Mouse (Mus musculus) gastrocnemius, adult 8-10 months (tissue): Measurements from ENCODE around the gene Ms4a12. TPM values are rescaled to one million over a fixed set of nuclear protein-coding genes. Genes with fewer than 3 reads are reported as not detected.
"Not testable (repeated sequence)": the region's sequence is repeated elsewhere in the genome, so short reads cannot be mapped to it uniquely, and the experiment has no call there.

Source experiments
- DNase-seq, 2 experiments: peaks; one replicate each; pipeline ENCODE4 v3.0.0; 2022; ENCODE audit warnings: low spot score in 2 of 2
- total RNA-seq, 4 experiments: library from RNA; stranded (reverse); gene quantifications; 2 replicates each; pipeline ENCODE4 v1.2.4; 2022

The Ms4a12 gene
- total RNA-seq = not detected

- DNase-seq = no peak
Measured at GRCm38 (mm10) chr19:11232348-11232747, at the start of gene Ms4a12. TSS of gene Ms4a12 (minus strand) at chr19:11232448.

GRCm38 (mm10) chr19:11280223-11280622 is 48.0 kb upstream of the Ms4a12 start:
- no peak for DNase-seq

- no peak for DNase-seq
Measured at GRCm38 (mm10) chr19:11276431-11276830, 44.2 kb upstream of the Ms4a12 start.

GRCm38 (mm10) chr19:11266956-11267355 is 34.7 kb upstream of the Ms4a12 start:
- no peak for DNase-seq

GRCm38 (mm10) chr19:11266052-11266845 is 34.0 kb upstream of the Ms4a12 start, which contains the start of gene Ms4a1:
TSS of gene Ms4a1 (minus strand) at chr19:11266241.
- DNase-seq = no peak

DNA sequence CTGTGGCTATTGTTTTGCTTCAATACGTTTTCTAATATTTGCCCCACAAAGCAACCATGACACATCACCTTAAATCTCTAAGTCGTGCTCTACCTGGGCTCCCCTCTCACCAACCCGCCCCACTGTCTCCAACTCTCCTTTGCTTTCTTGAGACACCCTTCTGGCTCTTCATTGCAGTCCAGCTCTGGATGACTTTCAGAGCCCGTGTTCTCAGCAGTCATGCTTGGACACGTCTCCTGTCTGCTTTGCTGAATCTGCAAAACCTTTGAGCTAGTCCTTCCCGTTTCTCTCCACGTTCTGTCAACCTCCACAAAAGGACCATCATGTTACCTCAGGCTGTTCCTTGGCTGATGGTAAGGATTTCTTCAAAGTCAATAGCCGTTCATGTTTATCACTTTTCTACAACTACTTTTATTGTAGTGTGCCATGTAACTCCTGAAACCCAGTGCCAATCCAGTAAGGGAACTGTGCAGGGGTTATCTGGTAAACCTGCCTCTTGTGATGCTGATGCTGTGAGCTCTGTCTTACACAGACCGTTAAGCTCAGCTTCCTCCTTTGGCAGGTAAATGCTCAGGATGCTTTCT is 32.4 kb upstream of the Ms4a12 start:
- DNase-seq = no peak

DNA sequence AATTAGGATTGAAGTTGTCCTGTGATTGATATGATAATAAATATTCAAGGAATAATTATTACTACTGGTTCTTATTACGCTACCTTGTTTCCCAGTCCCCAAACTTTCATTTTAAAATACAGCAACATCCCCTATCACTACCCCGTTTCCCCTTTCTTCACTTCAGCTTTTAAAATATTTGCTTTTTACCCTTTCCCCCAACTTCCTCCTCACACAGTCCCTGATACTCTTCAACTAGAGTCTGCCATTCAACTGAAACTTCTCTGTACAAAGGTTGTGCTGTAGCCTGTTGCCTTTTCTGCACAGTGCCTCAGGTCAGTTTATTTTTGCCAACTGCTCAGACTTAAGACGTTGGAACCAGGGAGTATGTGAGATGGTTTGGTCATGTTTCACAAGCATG is 31.3 kb upstream of the Ms4a12 start:
- DNase-seq = no peak

DNA sequence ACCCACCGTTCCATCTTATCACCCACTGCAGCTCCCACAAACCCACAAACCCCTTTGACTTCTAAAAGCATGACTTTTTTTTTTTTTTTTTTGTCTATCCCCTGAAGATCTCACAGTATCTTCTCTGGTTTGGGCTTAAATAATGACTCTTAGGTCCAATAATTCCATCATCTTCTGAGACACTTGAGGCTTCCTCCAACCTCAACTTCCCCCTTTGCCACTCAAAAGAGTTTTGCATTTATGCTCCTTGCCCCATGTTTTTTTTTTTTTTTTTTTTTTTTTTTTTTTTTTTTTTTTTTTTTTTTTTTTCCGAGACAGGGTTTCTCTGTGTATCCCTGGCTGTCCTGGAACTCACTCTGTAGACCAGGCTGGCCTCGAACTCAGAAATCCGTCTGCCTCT is 30.7 kb upstream of the Ms4a12 start:
- DNase-seq = not testable (repeated sequence)

DNA sequence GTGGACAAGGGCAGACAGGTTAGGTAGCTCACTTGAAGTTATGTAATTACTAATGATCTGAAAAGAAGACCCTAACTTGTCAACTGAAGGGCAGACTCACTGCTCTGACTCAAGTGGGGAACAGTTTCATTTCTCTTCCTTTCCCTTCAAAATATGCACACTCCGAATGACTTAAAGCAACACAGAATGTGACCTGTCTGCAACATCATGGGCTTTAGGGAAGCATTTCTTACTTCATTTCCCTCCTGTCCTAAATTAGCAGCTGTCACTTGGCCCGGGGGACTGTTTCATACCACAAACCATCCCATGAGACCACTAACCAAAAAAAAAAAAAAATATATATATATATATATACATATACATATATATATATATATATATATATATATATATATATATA is 29.3 kb upstream of the Ms4a12 start:
- DNase-seq = no peak

- no peak for DNase-seq
Measured at GRCm38 (mm10) chr19:11244230-11244629, 12.0 kb upstream of the Ms4a12 start.

DNA sequence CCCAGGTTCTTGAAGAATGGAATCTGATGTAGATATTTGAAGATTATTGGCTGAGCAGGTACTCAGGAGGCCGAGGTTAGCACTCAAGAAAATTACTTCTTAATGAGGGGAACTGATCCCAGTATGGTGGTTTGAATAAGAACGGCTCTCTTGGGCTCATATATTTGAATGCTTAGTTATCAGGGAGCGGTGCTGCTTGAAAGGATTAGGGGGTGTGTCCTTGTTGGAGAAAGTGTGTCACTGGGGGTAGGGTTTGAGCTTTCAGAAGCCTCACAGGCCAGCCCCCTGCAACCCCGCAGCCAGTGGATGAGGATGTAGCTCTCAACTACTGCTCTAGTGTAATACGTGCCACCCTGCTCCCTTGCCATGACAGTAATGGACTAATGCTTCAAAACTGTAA is 10.3 kb upstream of the Ms4a12 start:
- no peak for DNase-seq

DNA sequence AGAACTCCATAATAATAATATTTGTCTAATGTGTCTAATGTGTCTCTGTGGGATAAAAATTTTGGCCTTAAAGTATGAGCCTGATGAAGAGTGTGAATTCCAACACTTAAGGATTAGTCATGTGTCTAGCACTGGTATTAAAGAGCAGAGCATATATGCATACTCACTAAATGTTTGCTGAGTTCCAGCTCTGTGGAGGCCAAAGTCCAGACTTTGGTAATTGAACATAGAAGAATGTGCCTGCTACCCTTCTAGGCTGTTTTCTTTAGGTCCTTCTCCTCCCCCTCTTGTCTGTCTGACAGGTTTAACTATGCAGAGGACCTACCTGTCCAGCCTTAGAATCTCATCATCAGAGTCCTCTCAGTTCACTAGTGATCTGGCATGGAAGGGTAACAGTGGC is 3.6 kb upstream of the Ms4a12 start:
- DNase-seq = no peak

GRCm38 (mm10) chr19:11234921-11235735 is 2.9 kb upstream of the Ms4a12 start:
- no peak for DNase-seq

- no peak for DNase-seq
Measured at GRCm38 (mm10) chr19:11234244-11234643, 2.0 kb upstream of the Ms4a12 start.

GRCm38 (mm10) chr19:11196546-11196945 is 35.7 kb downstream of the Ms4a12 start, which contains the start of gene Ms4a13:
TSS of gene Ms4a13 (minus strand) at chr19:11196737.
- no peak for DNase-seq

DNA sequence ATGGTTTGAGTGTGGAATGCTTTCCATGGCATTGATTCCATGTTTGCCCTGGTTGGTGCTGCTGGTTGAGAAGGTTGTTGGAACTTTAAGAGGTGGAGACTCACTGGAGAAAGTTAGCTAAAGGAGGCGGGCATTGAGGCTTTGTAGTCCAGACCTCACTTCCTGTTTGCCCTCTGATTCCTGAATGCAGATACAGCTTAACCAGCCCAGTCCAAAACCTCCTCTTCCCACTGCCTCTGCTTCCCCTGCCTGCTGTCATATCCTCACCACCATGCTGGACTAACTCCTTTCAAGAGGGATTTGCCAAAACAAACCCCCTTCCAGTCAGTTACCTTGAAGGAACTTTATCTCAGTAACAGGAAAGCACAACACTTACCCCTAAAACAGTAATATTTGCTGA is 39.7 kb downstream of the Ms4a12 start:
- DNase-seq = no peak

DNA sequence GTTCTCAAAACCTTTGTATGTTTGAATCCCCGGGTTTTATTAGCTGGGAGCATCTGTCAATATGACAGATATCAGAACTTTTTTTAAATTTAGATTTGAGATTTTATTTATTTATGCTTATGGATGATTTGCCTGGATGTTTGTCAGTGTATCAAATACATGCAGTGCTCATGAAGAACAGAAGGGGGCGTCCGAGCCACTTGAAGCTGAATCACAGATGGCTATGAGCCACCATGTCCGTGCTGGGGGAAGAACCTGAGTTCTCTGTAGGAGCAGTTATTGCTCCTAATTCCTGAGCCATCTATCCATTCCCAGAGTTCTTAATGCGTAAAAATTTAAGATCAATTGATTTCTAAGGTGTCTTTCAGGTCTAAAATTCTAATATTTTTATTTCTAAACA is 48.1 kb downstream of the Ms4a12 start:
- no peak for DNase-seq

- no peak for DNase-seq
Measured at GRCm38 (mm10) chr19:11177464-11177863, 54.8 kb downstream of the Ms4a12 start.

- DNase-seq = no peak
Measured at GRCm38 (mm10) chr19:11165172-11165571, 67.1 kb downstream of the Ms4a12 start, which contains the start of gene 1700025F22Rik. TSS of gene 1700025F22Rik (minus strand) at chr19:11165320.
